Mouse (Mus musculus) brain, adult 2 months (tissue): Measurements from ENCODE around the gene Arl14.

Experiments
- DNase-seq: peaks from one replicate; pipeline ENCODE4 v3.0.0; 2011; ENCODE audit warnings: low read depth, low spot score

Arl14 gene

GRCm38 (mm10) chr3:69221806-69222501, at the start of gene Arl14:
TSS of gene Arl14 (plus strand) at chr3:69222419.
- no peak for DNase-seq

GRCm38 (mm10) chr3:69175229-69175628, 47.0 kb upstream of the Arl14 start:
- DNase-seq, result peak; percentile 19

- DNase-seq, result peak; percentile 18
Observed at GRCm38 (mm10) chr3:69177168-69177797, 44.9 kb upstream of the Arl14 start.

- no peak for DNase-seq
Observed at GRCm38 (mm10) chr3:69177914-69178313, 44.3 kb upstream of the Arl14 start.

- DNase-seq, result no peak
Observed at GRCm38 (mm10) chr3:69178365-69179004, 43.7 kb upstream of the Arl14 start.

GRCm38 (mm10) chr3:69181531-69181930, 40.7 kb upstream of the Arl14 start:
- DNase-seq, result no peak

- no peak for DNase-seq
Observed at GRCm38 (mm10) chr3:69182225-69182624, 40.0 kb upstream of the Arl14 start.

GRCm38 (mm10) chr3:69185244-69185643, 37.0 kb upstream of the Arl14 start:
- DNase-seq, result no peak

- no peak for DNase-seq
Observed at GRCm38 (mm10) chr3:69186031-69186430, 36.2 kb upstream of the Arl14 start.

- peak; percentile 56 for DNase-seq
Observed at GRCm38 (mm10) chr3:69186643-69187042, 35.6 kb upstream of the Arl14 start.

GRCm38 (mm10) chr3:69192995-69193394, 29.2 kb upstream of the Arl14 start:
- DNase-seq, result no peak

GRCm38 (mm10) chr3:69194496-69194895, 27.7 kb upstream of the Arl14 start:
- peak; percentile 20 for DNase-seq

- DNase-seq, result no peak
Observed at GRCm38 (mm10) chr3:69195251-69195650, 27.0 kb upstream of the Arl14 start.

- DNase-seq, result no peak
Observed at GRCm38 (mm10) chr3:69198098-69198497, 24.1 kb upstream of the Arl14 start.

- DNase-seq, result no peak
Observed at GRCm38 (mm10) chr3:69200251-69200650, 22.0 kb upstream of the Arl14 start.

- no peak for DNase-seq
Observed at GRCm38 (mm10) chr3:69201206-69201605, 21.0 kb upstream of the Arl14 start.

- DNase-seq, result no peak
Observed at GRCm38 (mm10) chr3:69202876-69203275, 19.3 kb upstream of the Arl14 start.

- DNase-seq, result peak; percentile 11
Observed at GRCm38 (mm10) chr3:69205266-69206054, 16.8 kb upstream of the Arl14 start.

- DNase-seq, result no peak
Observed at GRCm38 (mm10) chr3:69206193-69206893, 15.9 kb upstream of the Arl14 start.

- peak; percentile 53 for DNase-seq
Observed at GRCm38 (mm10) chr3:69208441-69209309, 13.5 kb upstream of the Arl14 start.
